Mouse (Mus musculus) midbrain, embryonic 12.5 days (tissue): ENCODE data around the gene Hlx. TPM values are rescaled to one million over a fixed set of nuclear protein-coding genes. Genes with fewer than 3 reads are reported as not detected.

Experiments used
- ATAC-seq: fragments of 200-750 bp; cut with Nextera tagmentation; 2 replicates; pipeline ENCODE4 v1.8.0; 2017; ENCODE audit warnings: low read depth, moderate TSS enrichment, moderate library complexity; ENCODE audit not compliant: low FRiP score
- H3K27ac ChIP-seq: fragments of 300-500 bp; sonication (generic); replicated peaks from 2 replicates; pipeline ENCODE4 v1.5.1; 2016; ENCODE audit warnings: mild to moderate bottlenecking
- H3K27me3 ChIP-seq: fragments of 300-500 bp; sonication (generic); 2 replicates; pipeline ENCODE4 v1.6.1; 2016; ENCODE audit warnings: mild to moderate bottlenecking
- H3K36me3 ChIP-seq: fragments of 300-500 bp; sonication (generic); 2 replicates; pipeline ENCODE4 v1.6.1; 2016
- H3K4me1 ChIP-seq: fragments of 300-500 bp; sonication (generic); 2 replicates; pipeline ENCODE4 v1.6.1; 2016
- H3K4me2 ChIP-seq: fragments of 300-500 bp; sonication (generic); replicated peaks from 2 replicates; pipeline ENCODE4 v1.6.1; 2016; ENCODE audit warnings: mild to moderate bottlenecking, moderate library complexity
- H3K4me3 ChIP-seq: fragments of 300-500 bp; sonication (generic); 2 replicates; pipeline ENCODE4 v1.5.1; 2016; ENCODE audit warnings: mild to moderate bottlenecking
- H3K9ac ChIP-seq: fragments of 300-500 bp; sonication (generic); replicated peaks from 2 replicates; pipeline ENCODE4 v1.6.1; 2016; ENCODE audit warnings: mild to moderate bottlenecking, moderate library complexity
- H3K9me3 ChIP-seq: fragments of 300-500 bp; sonication (generic); 2 replicates; pipeline ENCODE4 v1.6.1; 2016; ENCODE audit warnings: mild to moderate bottlenecking
- WGBS: fragments of 180-500 bp; shearing (Covaris S2); methylation state at CpG from one replicate; pipeline ENCODE4 v1.1.7; 2016; 5-methylcytosine and 5-hydroxymethylcytosine counted together
- polyA plus RNA-seq: library from polyadenylated mRNA; unstranded; fragments of >200 nt; fragmentation: Nextera tagmentation; extraction: Ambion mirVana; gene quantifications from 2 replicates; pipeline ENCODE4 v1.2.1, GENCODE M21; 2016

The Hlx gene
- 3.5 and 5.1 TPM in 2 replicates for polyA plus RNA-seq

- Histone ChIP-seq H3K9ac (peak within 1 kb of the TSS; percentile 50), H3K4me3 (peak within 1 kb of the TSS; percentile 50), H3K9me3 (no peaks in the 10 kb centered on the region), H3K4me2 (peak within 1 kb of the TSS; percentile 90), H3K27me3 (peaks cover 97% of the 10 kb centered on the region), H3K36me3 (no peaks in the 10 kb centered on the region), H3K27ac (peak within 1 kb of the TSS; percentile 35; the same call in 1 of the 2 replicates), H3K4me1 (peaks cover 15% of the 10 kb centered on the region)
- WGBS = under 1% methylated on average over 31 of the region's 32 CpGs
- peak; percentile 93 for ATAC-seq
Measured at GRCm38 (mm10) chr1:184732556-184733049, at the start of gene Hlx. Hlx (minus strand) TSS chr1:184732619.

- Histone ChIP-seq H3K27me3 (0 out of 2 replicates have a peak, but pooled peaks cover 7% of the 10 kb centered on the region), H3K9me3 (no peaks in the 10 kb centered on the region), H3K36me3 (no peaks in the 10 kb centered on the region), H3K4me2 (no peak overlapping the region), H3K27ac (no peak overlapping the region), H3K9ac (no peak overlapping the region), H3K4me1 (no peaks in the 10 kb centered on the region), H3K4me3 (no peak overlapping the region)
- no peak for ATAC-seq
- WGBS = 84% methylated on average over 14 of the region's 14 CpGs
Measured at GRCm38 (mm10) chr1:184782161-184782513, 49.7 kb upstream of the Hlx start.

- WGBS = 86% methylated on average over 10 of the region's 10 CpGs
- no peak for ATAC-seq
- no peak overlapping the region for H3K9ac ChIP-seq
- H3K4me2 ChIP-seq = no peak overlapping the region
- H3K27ac ChIP-seq = no peak overlapping the region
- 0 out of 2 replicates have a peak, but pooled peaks cover 10% of the 10 kb centered on the region for H3K27me3 ChIP-seq
- H3K36me3 ChIP-seq = no peaks in the 10 kb centered on the region
- no peaks in the 10 kb centered on the region for H3K9me3 ChIP-seq
- no peak overlapping the region for H3K4me3 ChIP-seq
- H3K4me1 ChIP-seq = no peaks in the 10 kb centered on the region
Measured at GRCm38 (mm10) chr1:184781286-184782160, 49.1 kb upstream of the Hlx start.

GRCm38 (mm10) chr1:184778157-184778556, 45.7 kb upstream of the Hlx start:
- Histone ChIP-seq H3K27me3 (0 out of 2 replicates have a peak, but pooled peaks cover 10% of the 10 kb centered on the region), H3K4me2 (no peak overlapping the region), H3K27ac (no peak overlapping the region), H3K9me3 (no peaks in the 10 kb centered on the region), H3K36me3 (no peaks in the 10 kb centered on the region), H3K9ac (no peak overlapping the region), H3K4me3 (no peak overlapping the region), H3K4me1 (no peaks in the 10 kb centered on the region)
- no peak for ATAC-seq
- 89% methylated on average over 6 of the region's 6 CpGs for WGBS

GRCm38 (mm10) chr1:184777061-184777795, 44.8 kb upstream of the Hlx start:
- no peak overlapping the region for H3K9ac ChIP-seq
- no peak overlapping the region for H3K27ac ChIP-seq
- ATAC-seq = no peak
- WGBS = 33% methylated on average over 22 of the region's 22 CpGs
- no peak overlapping the region for H3K4me3 ChIP-seq
- H3K4me2 ChIP-seq = no peak overlapping the region
- H3K36me3 ChIP-seq = no peaks in the 10 kb centered on the region
- no peaks in the 10 kb centered on the region for H3K9me3 ChIP-seq
- 0 out of 2 replicates have a peak, but pooled peaks cover 10% of the 10 kb centered on the region for H3K27me3 ChIP-seq
- H3K4me1 ChIP-seq = no peaks in the 10 kb centered on the region

- Histone ChIP-seq H3K27ac (no peak overlapping the region), H3K36me3 (no peaks in the 10 kb centered on the region)
- ATAC-seq = no peak
Measured at GRCm38 (mm10) chr1:184775289-184775688, 42.9 kb upstream of the Hlx start.

GRCm38 (mm10) chr1:184771891-184772249, 39.5 kb upstream of the Hlx start:
- H3K4me3 ChIP-seq = no peak overlapping the region
- H3K27me3 ChIP-seq = 0 out of 2 replicates have a peak, but pooled peaks cover under 1% of the 10 kb centered on the region
- 11% methylated on average over 9 of the region's 9 CpGs for WGBS
- H3K4me1 ChIP-seq = no peaks in the 10 kb centered on the region
- ATAC-seq = peak; percentile 44; the same call in 1 of the 2 replicates
- no peaks in the 10 kb centered on the region for H3K9me3 ChIP-seq
- peak overlapping the region; percentile 13; the same call in 1 of the 2 replicates for H3K4me2 ChIP-seq
- no peaks in the 10 kb centered on the region for H3K36me3 ChIP-seq
- no peak overlapping the region for H3K27ac ChIP-seq
- H3K9ac ChIP-seq = no peak overlapping the region

More at GRCm38 (mm10) chr1:184775289-184775688, 42.9 kb upstream of the Hlx start:
- Histone ChIP-seq H3K4me3 (no peak overlapping the region), H3K9me3 (no peaks in the 10 kb centered on the region), H3K4me2 (no peak overlapping the region), H3K4me1 (no peaks in the 10 kb centered on the region), H3K27me3 (0 out of 2 replicates have a peak, but pooled peaks cover 10% of the 10 kb centered on the region), H3K9ac (no peak overlapping the region)
- WGBS = 63% methylated on average over 9 of the region's 9 CpGs

GRCm38 (mm10) chr1:184771202-184771890, 38.9 kb upstream of the Hlx start:
- 28% methylated on average over 18 of the region's 18 CpGs for WGBS
- no peaks in the 10 kb centered on the region for H3K36me3 ChIP-seq
- H3K4me2 ChIP-seq = peak overlapping the region; percentile 25
- H3K27ac ChIP-seq = no peak overlapping the region
- no peaks in the 10 kb centered on the region for H3K4me1 ChIP-seq
- H3K9ac ChIP-seq = no peak overlapping the region
- H3K27me3 ChIP-seq = no peaks in the 10 kb centered on the region
- H3K9me3 ChIP-seq = no peaks in the 10 kb centered on the region
- H3K4me3 ChIP-seq = no peak overlapping the region
- peak; percentile 69 for ATAC-seq

GRCm38 (mm10) chr1:184763866-184764265, 31.4 kb upstream of the Hlx start:
- H3K36me3 ChIP-seq = no peaks in the 10 kb centered on the region
- ATAC-seq = no peak
- H3K9me3 ChIP-seq = no peaks in the 10 kb centered on the region
- no peak overlapping the region for H3K4me2 ChIP-seq
- 57% methylated on average over 3 of the region's 3 CpGs for WGBS
- H3K27ac ChIP-seq = no peak overlapping the region
- no peaks in the 10 kb centered on the region for H3K4me1 ChIP-seq
- H3K9ac ChIP-seq = no peak overlapping the region
- H3K4me3 ChIP-seq = no peak overlapping the region
- H3K27me3 ChIP-seq = no peaks in the 10 kb centered on the region

GRCm38 (mm10) chr1:184762941-184763340, 30.5 kb upstream of the Hlx start:
- no peak overlapping the region for H3K4me3 ChIP-seq
- 75% methylated on average over 5 of the region's 5 CpGs for WGBS
- H3K27me3 ChIP-seq = no peaks in the 10 kb centered on the region
- no peaks in the 10 kb centered on the region for H3K36me3 ChIP-seq
- H3K9me3 ChIP-seq = no peaks in the 10 kb centered on the region
- no peak overlapping the region for H3K9ac ChIP-seq
- H3K4me2 ChIP-seq = no peak overlapping the region
- H3K4me1 ChIP-seq = no peaks in the 10 kb centered on the region
- ATAC-seq = no peak
- no peak overlapping the region for H3K27ac ChIP-seq

- H3K9ac ChIP-seq = no peak overlapping the region
- no peaks in the 10 kb centered on the region for H3K27me3 ChIP-seq
- no peak overlapping the region for H3K4me2 ChIP-seq
- no peaks in the 10 kb centered on the region for H3K36me3 ChIP-seq
- no peaks in the 10 kb centered on the region for H3K9me3 ChIP-seq
- ATAC-seq = no peak
- no peak overlapping the region for H3K27ac ChIP-seq
- H3K4me3 ChIP-seq = no peak overlapping the region
- 88% methylated on average over 4 of the region's 4 CpGs for WGBS
- H3K4me1 ChIP-seq = no peaks in the 10 kb centered on the region
Measured at GRCm38 (mm10) chr1:184761988-184762387, 29.6 kb upstream of the Hlx start.
